Mouse (Mus musculus): ENCODE measurements around the gene Gja3.
"Not testable (repeated sequence)": the region's sequence is repeated elsewhere in the genome, so short reads cannot be mapped to it uniquely, and the experiment has no call there.

Gja3 gene

DNA sequence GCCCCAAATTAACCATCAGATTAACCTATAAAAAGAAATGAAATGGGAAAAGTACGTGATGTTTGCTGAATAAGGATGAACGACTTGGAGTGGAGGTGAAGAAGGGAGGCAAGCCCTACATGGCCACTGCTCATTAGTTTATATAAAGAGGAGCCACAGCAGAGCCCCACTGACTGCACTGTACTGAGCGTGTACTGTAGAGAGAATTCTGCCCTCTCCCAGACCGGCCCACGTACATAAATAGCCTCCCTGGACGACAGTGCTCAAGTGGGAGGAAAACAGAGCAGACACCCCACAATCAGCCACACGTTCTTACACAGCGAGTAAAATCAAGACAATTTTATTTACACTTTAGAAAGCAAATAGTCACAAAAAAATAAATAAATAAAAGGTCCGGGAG is 23.8 kb downstream of the Gja3 start:
- DNase-seq (ENCODE audit: low spot score) = no peak

DNA sequence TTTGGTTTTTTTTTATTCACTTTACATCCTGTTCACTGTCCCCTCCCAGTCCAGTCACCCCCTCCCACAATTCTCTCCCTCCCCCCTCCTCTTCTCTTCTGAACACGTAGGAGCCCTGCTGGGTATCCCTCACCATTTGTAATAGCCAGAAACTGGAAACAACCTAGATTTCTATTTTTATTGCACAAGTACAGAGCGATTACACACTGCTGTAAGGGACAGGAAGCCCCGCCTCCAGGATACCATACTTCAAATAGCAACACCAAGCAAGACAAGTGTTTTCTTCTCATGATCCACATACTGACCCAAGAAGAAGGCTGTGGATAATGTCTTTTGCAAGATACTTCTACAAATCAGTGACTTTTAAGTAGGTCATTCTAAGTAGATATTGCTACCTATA is 25.1 kb downstream of the Gja3 start:
- DNase-seq (ENCODE audit: low spot score) = no peak

DNA sequence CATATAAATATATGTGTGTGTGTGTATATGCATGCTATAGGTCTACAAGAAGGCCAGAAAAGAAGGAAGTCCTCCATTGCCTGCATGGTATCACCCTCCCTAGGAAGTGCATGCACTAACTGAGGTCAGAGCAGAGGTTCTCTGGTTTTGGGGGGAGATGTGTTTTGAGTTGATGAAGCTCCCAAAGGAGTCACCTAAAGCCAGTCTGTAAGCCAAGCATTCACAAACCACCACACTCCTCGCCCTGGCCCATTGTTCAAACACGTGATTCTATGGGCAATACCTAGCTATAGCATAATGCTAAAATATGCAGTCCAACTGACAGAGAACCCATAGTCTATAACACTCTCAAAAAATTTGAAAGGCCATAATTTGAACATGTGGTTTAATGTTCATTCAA is 39.5 kb downstream of the Gja3 start:
- no peak for DNase-seq (ENCODE audit: low spot score)

DNA sequence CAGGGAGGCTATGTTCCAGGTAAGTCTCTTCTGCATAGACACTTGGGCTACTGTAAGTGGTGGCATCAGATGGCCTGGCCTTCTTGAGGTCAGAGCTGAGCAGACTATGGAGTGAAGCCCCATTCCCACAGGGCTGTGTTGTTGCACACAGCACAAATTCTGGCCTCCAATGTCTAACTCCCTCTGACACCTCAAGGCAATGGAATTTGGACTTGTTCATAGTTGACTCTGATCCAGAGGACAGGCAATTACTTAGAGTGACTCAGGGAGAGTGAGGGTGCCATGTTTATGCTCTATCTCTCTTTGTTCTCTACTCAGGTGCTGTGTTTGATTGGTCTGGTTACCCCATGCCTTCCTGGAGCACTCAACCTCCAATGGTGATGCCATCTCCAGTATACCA is 41.1 kb downstream of the Gja3 start:
- not testable (repeated sequence) for DNase-seq (ENCODE audit: low spot score)

- no peak for DNase-seq (ENCODE audit: low spot score)
These were observed 69.3 kb downstream of the Gja3 start for GRCm38 (mm10) chr14:56988621-56989020.

Data from lung, postnatal 25 days (tissue).